Mouse (Mus musculus): ENCODE results near the gene Tyw5. TPM values are rescaled to one million over a fixed set of nuclear protein-coding genes. Genes with fewer than 3 reads are reported as not detected.

The Tyw5 gene
- polyA plus RNA-seq, 1 experiment from 2014 or later, result 25.8 TPM

GRCm38 (mm10) chr1:57375276-57375675 is 31.6 kb downstream of the Tyw5 start:
- Histone ChIP-seq H3K9ac (replicated peaks; ENCODE audit: low read depth, low read length) (no peak overlapping the region), H3K4me3 (ENCODE audit: low read depth, low read length) (no peak overlapping the region), H3K27ac (ENCODE audit: low read length) (no peak overlapping the region), H3K36me3 (ENCODE audit: control insufficient read depth, insufficient read depth, low read length) (no peaks in the 10 kb centered on the region; the same call in 1 of the 2 replicates), H3K4me1 (ENCODE audit: control insufficient read depth, insufficient read depth, low read length) (peaks cover 7% of the 10 kb centered on the region), H3K9me3 (ENCODE audit: control insufficient read depth, low read depth, low read length) (no peaks in the 10 kb centered on the region), H3K4me2 (replicated peaks; ENCODE audit: low read depth, low read length) (no peak overlapping the region), H3K27me3 (ENCODE audit: control insufficient read depth, insufficient read depth, low read length) (no peaks in the 10 kb centered on the region)
- WGBS, result 95% methylated on average over 2 of the region's 2 CpGs
- no peak for ATAC-seq (ENCODE audit: insufficient number of reproducible peaks, insufficient read depth, low FRiP score, low read depth)

GRCm38 (mm10) chr1:57370451-57370850 is 36.5 kb downstream of the Tyw5 start:
- H3K4me3 ChIP-seq (ENCODE audit: low read depth, low read length), result no peak overlapping the region
- H3K27me3 ChIP-seq (ENCODE audit: control insufficient read depth, insufficient read depth, low read length), result no peaks in the 10 kb centered on the region
- no peak overlapping the region for H3K9ac ChIP-seq (replicated peaks; ENCODE audit: low read depth, low read length)
- WGBS, result 67% methylated on average over 4 of the region's 4 CpGs
- H3K4me1 ChIP-seq (ENCODE audit: control insufficient read depth, insufficient read depth, low read length), result no peaks in the 10 kb centered on the region
- no peak overlapping the region for H3K27ac ChIP-seq (ENCODE audit: low read length)
- no peaks in the 10 kb centered on the region for H3K36me3 ChIP-seq (ENCODE audit: control insufficient read depth, insufficient read depth, low read length)
- no peak for ATAC-seq (ENCODE audit: insufficient number of reproducible peaks, insufficient read depth, low FRiP score, low read depth)
- no peak overlapping the region for H3K4me2 ChIP-seq (replicated peaks; ENCODE audit: low read depth, low read length)
- no peaks in the 10 kb centered on the region for H3K9me3 ChIP-seq (ENCODE audit: control insufficient read depth, low read depth, low read length)

GRCm38 (mm10) chr1:57369111-57369510 is 37.8 kb downstream of the Tyw5 start:
- ATAC-seq (ENCODE audit: insufficient number of reproducible peaks, insufficient read depth, low FRiP score, low read depth), result no peak
- H3K27ac ChIP-seq (ENCODE audit: low read length), result no peak overlapping the region
- no peak overlapping the region for H3K4me3 ChIP-seq (ENCODE audit: low read depth, low read length)
- no peak overlapping the region for H3K9ac ChIP-seq (replicated peaks; ENCODE audit: low read depth, low read length)
- 83% methylated on average over 4 of the region's 4 CpGs for WGBS
- no peaks in the 10 kb centered on the region for H3K36me3 ChIP-seq (ENCODE audit: control insufficient read depth, insufficient read depth, low read length)
- no peaks in the 10 kb centered on the region for H3K9me3 ChIP-seq (ENCODE audit: control insufficient read depth, low read depth, low read length)
- no peaks in the 10 kb centered on the region for H3K4me1 ChIP-seq (ENCODE audit: control insufficient read depth, insufficient read depth, low read length)
- no peak overlapping the region for H3K4me2 ChIP-seq (replicated peaks; ENCODE audit: low read depth, low read length)
- no peaks in the 10 kb centered on the region for H3K27me3 ChIP-seq (ENCODE audit: control insufficient read depth, insufficient read depth, low read length)

- no peaks in the 10 kb centered on the region for H3K27me3 ChIP-seq (ENCODE audit: control insufficient read depth, insufficient read depth, low read length)
- no peak overlapping the region for H3K9ac ChIP-seq (replicated peaks; ENCODE audit: low read depth, low read length)
- no peak overlapping the region for H3K4me2 ChIP-seq (replicated peaks; ENCODE audit: low read depth, low read length)
- WGBS, result 85% methylated on average over 3 of the region's 3 CpGs
- no peak overlapping the region for H3K27ac ChIP-seq (ENCODE audit: low read length)
- H3K9me3 ChIP-seq (ENCODE audit: control insufficient read depth, low read depth, low read length), result no peaks in the 10 kb centered on the region
- H3K36me3 ChIP-seq (ENCODE audit: control insufficient read depth, insufficient read depth, low read length), result no peaks in the 10 kb centered on the region
- H3K4me1 ChIP-seq (ENCODE audit: control insufficient read depth, insufficient read depth, low read length), result no peaks in the 10 kb centered on the region
- no peak for ATAC-seq (ENCODE audit: insufficient number of reproducible peaks, insufficient read depth, low FRiP score, low read depth)
- no peak overlapping the region for H3K4me3 ChIP-seq (ENCODE audit: low read depth, low read length)
These were observed 39.5 kb downstream of the Tyw5 start for GRCm38 (mm10) chr1:57367446-57367845.

GRCm38 (mm10) chr1:57358546-57358945 is 48.4 kb downstream of the Tyw5 start:
- H3K4me2 ChIP-seq (replicated peaks; ENCODE audit: low read depth, low read length), result no peak overlapping the region
- no peak overlapping the region for H3K4me3 ChIP-seq (ENCODE audit: low read depth, low read length)
- H3K9me3 ChIP-seq (ENCODE audit: control insufficient read depth, low read depth, low read length), result no peaks in the 10 kb centered on the region
- no peaks in the 10 kb centered on the region for H3K4me1 ChIP-seq (ENCODE audit: control insufficient read depth, insufficient read depth, low read length)
- WGBS, result 85% methylated on average over 5 of the region's 5 CpGs
- H3K36me3 ChIP-seq (ENCODE audit: control insufficient read depth, insufficient read depth, low read length), result no peaks in the 10 kb centered on the region
- no peak overlapping the region for H3K9ac ChIP-seq (replicated peaks; ENCODE audit: low read depth, low read length)
- H3K27me3 ChIP-seq (ENCODE audit: control insufficient read depth, insufficient read depth, low read length), result no peaks in the 10 kb centered on the region
- ATAC-seq (ENCODE audit: insufficient number of reproducible peaks, insufficient read depth, low FRiP score, low read depth), result no peak
- no peak overlapping the region for H3K27ac ChIP-seq (ENCODE audit: low read length)

- Histone ChIP-seq H3K27ac (ENCODE audit: low read length) (no peak overlapping the region), H3K9me3 (ENCODE audit: control insufficient read depth, low read depth, low read length) (no peaks in the 10 kb centered on the region), H3K4me3 (ENCODE audit: low read depth, low read length) (no peak overlapping the region), H3K9ac (replicated peaks; ENCODE audit: low read depth, low read length) (no peak overlapping the region), H3K4me2 (replicated peaks; ENCODE audit: low read depth, low read length) (no peak overlapping the region), H3K36me3 (ENCODE audit: control insufficient read depth, insufficient read depth, low read length) (no peaks in the 10 kb centered on the region), H3K4me1 (ENCODE audit: control insufficient read depth, insufficient read depth, low read length) (no peaks in the 10 kb centered on the region), H3K27me3 (ENCODE audit: control insufficient read depth, insufficient read depth, low read length) (no peaks in the 10 kb centered on the region)
- ATAC-seq (ENCODE audit: insufficient number of reproducible peaks, insufficient read depth, low FRiP score, low read depth), result no peak
- WGBS, result 61% methylated on average over 1 of the region's 1 CpGs
These were observed 55.0 kb downstream of the Tyw5 start for GRCm38 (mm10) chr1:57351941-57352340.

GRCm38 (mm10) chr1:57347487-57347886 is 59.4 kb downstream of the Tyw5 start:
- Histone ChIP-seq H3K27ac (ENCODE audit: low read length) (no peak overlapping the region), H3K36me3 (ENCODE audit: control insufficient read depth, insufficient read depth, low read length) (no peaks in the 10 kb centered on the region), H3K9me3 (ENCODE audit: control insufficient read depth, low read depth, low read length) (no peaks in the 10 kb centered on the region), H3K9ac (replicated peaks; ENCODE audit: low read depth, low read length) (no peak overlapping the region), H3K27me3 (ENCODE audit: control insufficient read depth, insufficient read depth, low read length) (no peaks in the 10 kb centered on the region), H3K4me3 (ENCODE audit: low read depth, low read length) (no peak overlapping the region), H3K4me1 (ENCODE audit: control insufficient read depth, insufficient read depth, low read length) (no peaks in the 10 kb centered on the region), H3K4me2 (replicated peaks; ENCODE audit: low read depth, low read length) (no peak overlapping the region)
- ATAC-seq (ENCODE audit: insufficient number of reproducible peaks, insufficient read depth, low FRiP score, low read depth), result no peak

GRCm38 (mm10) chr1:57341197-57341596 is 65.7 kb downstream of the Tyw5 start:
- no peaks in the 10 kb centered on the region for H3K36me3 ChIP-seq (ENCODE audit: control insufficient read depth, insufficient read depth, low read length)
- ATAC-seq (ENCODE audit: insufficient number of reproducible peaks, insufficient read depth, low FRiP score, low read depth), result peak; percentile 82
- H3K9ac ChIP-seq (replicated peaks; ENCODE audit: low read depth, low read length), result no peak overlapping the region
- H3K9me3 ChIP-seq (ENCODE audit: control insufficient read depth, low read depth, low read length), result no peaks in the 10 kb centered on the region
- 39% methylated on average over 2 of the region's 2 CpGs for WGBS
- H3K4me3 ChIP-seq (ENCODE audit: low read depth, low read length), result no peak overlapping the region
- no peaks in the 10 kb centered on the region for H3K27me3 ChIP-seq (ENCODE audit: control insufficient read depth, insufficient read depth, low read length)
- no peaks in the 10 kb centered on the region for H3K4me1 ChIP-seq (ENCODE audit: control insufficient read depth, insufficient read depth, low read length)
- no peak overlapping the region for H3K27ac ChIP-seq (ENCODE audit: low read length)
- H3K4me2 ChIP-seq (replicated peaks; ENCODE audit: low read depth, low read length), result no peak overlapping the region

- no peaks in the 10 kb centered on the region for H3K27me3 ChIP-seq (ENCODE audit: control insufficient read depth, insufficient read depth, low read length)
- H3K36me3 ChIP-seq (ENCODE audit: control insufficient read depth, insufficient read depth, low read length), result no peaks in the 10 kb centered on the region
- 44% methylated on average over 14 of the region's 14 CpGs for WGBS
- no peak overlapping the region for H3K4me3 ChIP-seq (ENCODE audit: low read depth, low read length)
- no peaks in the 10 kb centered on the region for H3K9me3 ChIP-seq (ENCODE audit: control insufficient read depth, low read depth, low read length)
- H3K9ac ChIP-seq (replicated peaks; ENCODE audit: low read depth, low read length), result no peak overlapping the region
- H3K4me1 ChIP-seq (ENCODE audit: control insufficient read depth, insufficient read depth, low read length), result no peaks in the 10 kb centered on the region
- no peak overlapping the region for H3K4me2 ChIP-seq (replicated peaks; ENCODE audit: low read depth, low read length)
- no peak for ATAC-seq (ENCODE audit: insufficient number of reproducible peaks, insufficient read depth, low FRiP score, low read depth)
- H3K27ac ChIP-seq (ENCODE audit: low read length), result no peak overlapping the region
These were observed 67.6 kb downstream of the Tyw5 start for GRCm38 (mm10) chr1:57339156-57339796.

Measured in stomach, embryonic 14.5 days (tissue).